Mouse (Mus musculus) stomach, postnatal 0 days (tissue): Measurements from ENCODE around the gene Gpd1l. TPM values are rescaled to one million over a fixed set of nuclear protein-coding genes. Genes with fewer than 3 reads are reported as not detected.

Experiments used
- ATAC-seq: fragments of 200-750 bp; cut with Nextera tagmentation; 2 replicates; pipeline ENCODE4 v1.8.0; 2017; ENCODE audit not compliant: low FRiP score, low TSS enrichment
- DNase-seq: peaks from one replicate; pipeline ENCODE4 v3.0.0-alpha.2; 2016; ENCODE audit warnings: low spot score
- H3K27ac ChIP-seq: fragments of 300-500 bp; sonication (generic); replicated peaks from 2 replicates; pipeline ENCODE4 v1.5.1; 2014; ENCODE audit warnings: mild to moderate bottlenecking, control low read depth
- H3K27me3 ChIP-seq: fragments of 300-500 bp; sonication (generic); 2 replicates; pipeline ENCODE4 v1.6.1; 2014; ENCODE audit warnings: low read length; ENCODE audit not compliant: control insufficient read depth, insufficient read depth
- H3K36me3 ChIP-seq: fragments of 300-500 bp; sonication (generic); 2 replicates; pipeline ENCODE4 v1.6.1; 2014; ENCODE audit warnings: low read length, mixed read lengths; ENCODE audit not compliant: control insufficient read depth, insufficient read depth
- H3K4me1 ChIP-seq: fragments of 300-500 bp; sonication (generic); replicated peaks from 2 replicates; pipeline ENCODE4 v1.6.1; 2014; ENCODE audit warnings: antibody characterized with exemption; ENCODE audit not compliant: control insufficient read depth, insufficient read depth
- H3K4me2 ChIP-seq: fragments of 300-500 bp; sonication (generic); replicated peaks from 2 replicates; pipeline ENCODE4 v1.6.1; 2014; ENCODE audit warnings: low read depth, mild to moderate bottlenecking, control low read depth, moderate library complexity
- H3K4me3 ChIP-seq: fragments of 300-500 bp; sonication (generic); 2 replicates; pipeline ENCODE4 v1.5.1; 2014; ENCODE audit warnings: low read depth, low read length, control low read depth
- H3K9ac ChIP-seq: fragments of 300-500 bp; sonication (generic); 2 replicates; pipeline ENCODE4 v1.6.1; 2014; ENCODE audit warnings: mild to moderate bottlenecking, low read length, control low read depth, mixed read lengths
- H3K9me3 ChIP-seq: fragments of 300-500 bp; sonication (generic); 2 replicates; pipeline ENCODE4 v1.6.1; 2016; ENCODE audit warnings: low read length; ENCODE audit not compliant: control insufficient read depth
- CTCF ChIP-seq: IDR thresholded peaks from 2 replicates; pipeline ENCODE4 v1.5.1; 2016; ENCODE audit warnings: antibody characterized with exemption, low read depth, mild to moderate bottlenecking, moderate library complexity
- EP300 ChIP-seq: optimal IDR thresholded peaks from 2 replicates; pipeline ENCODE3; 2016; ENCODE audit warnings: antibody characterized with exemption
- WGBS: fragments of 180-500 bp; shearing (Covaris S2); extraction: QIAGEN DNeasy Blood & Tissue Kit; methylation state at CpG from one replicate; pipeline ENCODE4 v1.1.7; 2014; 5-methylcytosine and 5-hydroxymethylcytosine counted together
- polyA plus RNA-seq: library from polyadenylated mRNA; unstranded; fragments of >200 nt; fragmentation: Nextera tagmentation; extraction: Ambion mirVana; gene quantifications from 2 replicates; pipeline ENCODE4 v1.2.1, GENCODE M21; 2015

Gene Gpd1l
- polyA plus RNA-seq, 1 experiment from 2014 or later, result 17.3 TPM

GRCm38 (mm10) chr9:114892974-114893373 lies 40.8 kb downstream of the Gpd1l start:
- Histone ChIP-seq H3K27ac (no peak overlapping the region), H3K4me3 (no peak overlapping the region), H3K9me3 (no peaks in the 10 kb centered on the region), H3K36me3 (no peaks in the 10 kb centered on the region), H3K9ac (no peak overlapping the region), H3K4me1 (no peaks in the 10 kb centered on the region), H3K27me3 (no peaks in the 10 kb centered on the region), H3K4me2 (peak overlapping the region; percentile 23; the same call in 1 of the 2 replicates)
- DNase-seq (no peak), ATAC-seq (no peak)
- 65% methylated on average over 11 of the region's 11 CpGs for WGBS
- TF ChIP-seq CTCF, result no peak
- TF ChIP-seq EP300, result no peak

- H3K4me2 ChIP-seq, result no peak overlapping the region
Observed at GRCm38 (mm10) chr9:114890377-114890776, 43.4 kb downstream of the Gpd1l start.

GRCm38 (mm10) chr9:114888856-114889407 lies 44.9 kb downstream of the Gpd1l start:
- H3K4me1 ChIP-seq, result no peaks in the 10 kb centered on the region
- no peaks in the 10 kb centered on the region for H3K27me3 ChIP-seq
- 83% methylated on average over 5 of the region's 5 CpGs for WGBS
- H3K9me3 ChIP-seq, result no peaks in the 10 kb centered on the region
- H3K36me3 ChIP-seq, result no peaks in the 10 kb centered on the region
- H3K4me3 ChIP-seq, result no peak overlapping the region
- DNase-seq, result no peak
- no peak overlapping the region for H3K9ac ChIP-seq
- H3K27ac ChIP-seq, result no peak overlapping the region
- TF ChIP-seq EP300, result no peak
- peak; percentile 41 for TF ChIP-seq CTCF
- no peak overlapping the region for H3K4me2 ChIP-seq
- no peak for ATAC-seq

More at GRCm38 (mm10) chr9:114890377-114890776, 43.4 kb downstream of the Gpd1l start:
- no peak overlapping the region for H3K4me3 ChIP-seq
- H3K27ac ChIP-seq, result no peak overlapping the region
- TF ChIP-seq EP300, result no peak
- TF ChIP-seq CTCF, result no peak
- H3K9me3 ChIP-seq, result no peaks in the 10 kb centered on the region
- DNase-seq, result no peak
- no peak for ATAC-seq
- 27% methylated on average over 7 of the region's 7 CpGs for WGBS
- H3K9ac ChIP-seq, result no peak overlapping the region
- no peaks in the 10 kb centered on the region for H3K36me3 ChIP-seq
- no peaks in the 10 kb centered on the region for H3K27me3 ChIP-seq
- no peaks in the 10 kb centered on the region for H3K4me1 ChIP-seq

GRCm38 (mm10) chr9:114887699-114888098 lies 46.1 kb downstream of the Gpd1l start:
- Histone ChIP-seq H3K27ac (no peak overlapping the region), H3K27me3 (no peaks in the 10 kb centered on the region), H3K4me1 (no peaks in the 10 kb centered on the region), H3K4me3 (no peak overlapping the region), H3K36me3 (no peaks in the 10 kb centered on the region), H3K9me3 (no peaks in the 10 kb centered on the region), H3K9ac (no peak overlapping the region), H3K4me2 (no peak overlapping the region)
- TF ChIP-seq EP300, result no peak
- peak; percentile 73 for TF ChIP-seq CTCF
- no peak for ATAC-seq
- DNase-seq, result peak; percentile 53
- WGBS, result 95% methylated on average over 3 of the region's 3 CpGs

GRCm38 (mm10) chr9:114885991-114886662 lies 47.7 kb downstream of the Gpd1l start:
- no peak overlapping the region for H3K4me3 ChIP-seq
- 32% methylated on average over 8 of the region's 8 CpGs for WGBS
- H3K4me2 ChIP-seq, result no peak overlapping the region
- H3K9ac ChIP-seq, result no peak overlapping the region
- H3K36me3 ChIP-seq, result no peaks in the 10 kb centered on the region
- no peak overlapping the region for H3K27ac ChIP-seq
- ATAC-seq, result peak; percentile 85
- H3K9me3 ChIP-seq, result no peaks in the 10 kb centered on the region
- DNase-seq, result peak; percentile 73
- TF ChIP-seq CTCF (peak; percentile 17; the same call in 1 of the 2 replicates), EP300 (no peak)
- H3K27me3 ChIP-seq, result no peaks in the 10 kb centered on the region
- no peaks in the 10 kb centered on the region for H3K4me1 ChIP-seq

GRCm38 (mm10) chr9:114885564-114885963 lies 48.2 kb downstream of the Gpd1l start:
- no peak for TF ChIP-seq CTCF
- TF ChIP-seq EP300, result no peak
- no peaks in the 10 kb centered on the region for H3K27me3 ChIP-seq
- no peak overlapping the region for H3K9ac ChIP-seq
- no peak for DNase-seq
- H3K27ac ChIP-seq, result no peak overlapping the region
- peak; percentile 1; the same call in 1 of the 2 replicates for ATAC-seq
- 63% methylated on average over 4 of the region's 4 CpGs for WGBS
- H3K4me1 ChIP-seq, result no peaks in the 10 kb centered on the region
- no peaks in the 10 kb centered on the region for H3K36me3 ChIP-seq
- no peak overlapping the region for H3K4me3 ChIP-seq
- no peaks in the 10 kb centered on the region for H3K9me3 ChIP-seq
- H3K4me2 ChIP-seq, result no peak overlapping the region
